23 mouse cellular contexts compared by ENCODE assay signal in genomic region chr1:176967299-176967698, GRCm38 (mm10).
"Had no signal": no experiment of that assay in that cellular context is flagged by ENCODE, and none has a peak within 500 bp of the region (broad histone marks: within the 10 kb centered on the region; RNA-seq: fewer than 3 reads in every experiment).

No protein-coding gene starts in this region.

- H3K36me3 ChIP-seq: heart, embryonic 10.5 days; heart, embryonic 12.5 days; hindbrain, embryonic 13.5 days; hindbrain, embryonic 15.5 days; limb, embryonic 13.5 days; limb, embryonic 15.5 days; liver, embryonic 12.5 days had no signal

- H3K9ac ChIP-seq: heart, embryonic 12.5 days; hindbrain, embryonic 13.5 days; hindbrain, embryonic 15.5 days; limb, embryonic 13.5 days; limb, embryonic 15.5 days; liver, embryonic 12.5 days; liver, embryonic 14.5 days had no signal

- H3K9me3 ChIP-seq: heart, embryonic 10.5 days; heart, embryonic 12.5 days; hindbrain, embryonic 13.5 days; hindbrain, embryonic 15.5 days; limb, embryonic 13.5 days; limb, embryonic 15.5 days; liver, embryonic 12.5 days had no signal

- H3K27me3 ChIP-seq: heart, embryonic 12.5 days; hindbrain, embryonic 13.5 days; hindbrain, embryonic 15.5 days; limb, embryonic 13.5 days; limb, embryonic 15.5 days; liver, embryonic 12.5 days had no signal

- H3K27ac ChIP-seq: gastrocnemius, adult 2 months; heart, embryonic 10.5 days; hindbrain, embryonic 13.5 days; hindbrain, embryonic 15.5 days; hindbrain, postnatal 0 days; layer of hippocampus, adult 2 months; left cerebral cortex, adult 2 months; limb, embryonic 13.5 days; limb, embryonic 15.5 days; liver, embryonic 12.5 days; liver, embryonic 14.5 days had no signal

- ATAC-seq: hindbrain, postnatal 0 days; liver, embryonic 12.5 days had no signal

- H3K4me3 ChIP-seq: gastrocnemius, adult 2 months; heart, embryonic 10.5 days; heart, embryonic 12.5 days; hindbrain, embryonic 13.5 days; hindbrain, embryonic 15.5 days; layer of hippocampus, adult 2 months; left cerebral cortex, adult 2 months; limb, embryonic 13.5 days; limb, embryonic 15.5 days; liver, embryonic 12.5 days had no signal

- DNase-seq: gastrocnemius, adult 2 months; gastrocnemius, postnatal 10 days; gastrocnemius, postnatal 36 days; heart, adult 18-20 months; heart, postnatal 14 days; heart, postnatal 36 days; kidney, adult 18-20 months; kidney, adult 8-10 months; kidney, postnatal 10 days; kidney, postnatal 25 days; kidney, postnatal 4 days; left cerebral cortex, postnatal 4 days had no signal

- H3K4me2 ChIP-seq: heart, embryonic 12.5 days; hindbrain, embryonic 13.5 days; hindbrain, embryonic 15.5 days; limb, embryonic 13.5 days; limb, embryonic 15.5 days; liver, embryonic 12.5 days had no signal

- H3K4me1 ChIP-seq: heart, embryonic 10.5 days; limb, embryonic 15.5 days; liver, embryonic 12.5 days had no signal
